Mouse (Mus musculus) ES-E14 (cell line): ENCODE results near the gene Gm21974.

Experiments
- CHD2 ChIP-seq: IDR thresholded peaks from 2 replicates; pipeline ENCODE4 v1.6.1; 2014; ENCODE audit warnings: mild to moderate bottlenecking, low read depth, low read length, inconsistent platforms
- ZC3H11A ChIP-seq: IDR thresholded peaks from 2 replicates; pipeline ENCODE4 v1.6.1; 2012; ENCODE audit warnings: low read depth, mild to moderate bottlenecking, inconsistent platforms, low read length, borderline replicate concordance

DNA sequence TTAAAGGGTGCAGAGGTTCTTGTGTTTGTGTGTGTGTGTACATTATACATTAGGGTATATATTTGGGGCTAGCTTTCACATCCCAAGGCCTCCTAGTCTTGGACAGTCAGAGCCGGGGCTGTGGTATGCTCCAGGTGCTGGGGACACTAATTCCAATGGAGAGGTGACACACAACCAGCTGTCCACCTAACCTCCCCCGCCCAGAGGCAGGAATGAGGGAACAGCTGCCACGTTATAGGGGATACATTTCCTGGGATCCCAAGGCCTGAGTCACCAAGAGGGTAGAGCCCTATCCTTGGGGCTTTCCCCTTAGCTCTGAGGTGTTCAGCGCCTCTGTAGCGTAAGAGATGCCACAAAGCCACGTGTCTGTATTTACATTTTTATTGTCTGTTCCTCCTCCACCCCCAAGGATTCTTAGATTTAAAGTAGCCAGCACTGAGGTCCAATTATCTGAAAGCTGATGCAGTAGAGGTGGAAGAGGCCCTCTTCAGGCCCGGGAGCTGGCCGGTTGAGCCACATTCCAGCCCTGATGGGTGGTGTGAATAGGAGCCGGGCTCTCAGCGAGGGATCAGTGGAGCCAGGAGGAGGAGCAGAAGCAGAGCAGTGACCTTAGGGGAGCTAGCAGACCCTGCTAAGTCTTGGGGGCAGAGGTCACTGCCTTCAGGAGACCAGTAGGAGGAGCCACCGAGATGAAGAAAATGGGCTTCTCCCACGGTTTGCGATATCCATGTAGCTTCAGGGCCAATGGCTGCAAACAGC, 37.2 kb upstream of the Gm21974 start:
- TF ChIP-seq ZC3H11A: no peak
- TF ChIP-seq CHD2: no peak
